In the genomic region with DNA sequence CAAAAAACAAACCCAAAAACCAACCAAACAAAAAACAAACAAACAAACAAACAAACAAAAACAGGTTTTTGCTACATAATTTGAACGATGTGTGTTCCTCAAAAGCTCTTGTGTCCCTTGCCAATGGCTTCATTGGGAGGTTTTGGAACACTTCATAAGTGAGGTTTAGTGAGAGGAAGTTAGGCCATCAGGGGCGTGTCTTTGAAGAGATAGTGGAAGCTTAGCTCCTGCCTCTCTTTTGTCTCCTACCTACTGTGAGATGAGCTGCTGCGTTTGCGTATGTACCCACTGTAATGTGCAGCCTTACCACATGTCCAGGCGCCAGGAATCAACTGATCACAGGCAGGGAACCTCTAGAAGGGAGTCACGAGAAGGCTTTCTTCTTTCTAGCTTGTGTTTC, we compare ENCODE assay signal across 22 mouse cellular contexts.
A peak's percentile ranks its signal among the peaks of the same experiment; 100 is the strongest.
DNase-seq lines count a peak whose midpoint lies in the region; ATAC-seq and TF ChIP-seq lines count a peak whose summit lies in the region.
"Had no signal": no experiment of that assay in that cellular context is flagged by ENCODE, and none has a peak within 500 bp of the region (broad histone marks: within the 10 kb centered on the region; RNA-seq: fewer than 3 reads in every experiment).

No protein-coding gene starts in this region.

- TF ChIP-seq CTCF in forebrain, postnatal 0 days (IDR thresholded peaks at IDR 0.05; ENCODE audit: low read depth) = no peak

- no peaks in the 10 kb centered on the region for H3K9me3 ChIP-seq in forebrain, postnatal 0 days (ENCODE audit: low read length)
- H3K9me3 ChIP-seq: embryonic facial prominence, embryonic 12.5 days; embryonic facial prominence, embryonic 15.5 days; heart, embryonic 10.5 days; heart, embryonic 13.5 days; hindbrain, embryonic 15.5 days had no signal

- no peaks in the 10 kb centered on the region for H3K27me3 ChIP-seq in forebrain, postnatal 0 days (ENCODE audit: insufficient read depth, low read length)
- H3K27me3 ChIP-seq: embryonic facial prominence, embryonic 12.5 days; embryonic facial prominence, embryonic 15.5 days; heart, embryonic 13.5 days; hindbrain, embryonic 15.5 days; Patski had no signal

- 79% methylated on average over 6 of the region's 6 CpGs for WGBS in forebrain, postnatal 0 days

- no peak overlapping the region for H3K9ac ChIP-seq in forebrain, postnatal 0 days
- H3K9ac ChIP-seq: embryonic facial prominence, embryonic 12.5 days; embryonic facial prominence, embryonic 15.5 days; heart, embryonic 13.5 days; hindbrain, embryonic 15.5 days had no signal

- H3K4me2 ChIP-seq in forebrain, postnatal 0 days (ENCODE audit: low read depth) = no peak overlapping the region
- H3K4me2 ChIP-seq: embryonic facial prominence, embryonic 12.5 days; embryonic facial prominence, embryonic 15.5 days; heart, embryonic 13.5 days; hindbrain, embryonic 15.5 days had no signal

- DNase-seq in ZHBTc4 (ENCODE audit: low read depth, low spot score) (peak; percentile 12), MN1 (ENCODE audit: low spot score) (no peak)
- DNase-seq in forebrain, postnatal 0 days = no peak
- no peak for DNase-seq in cerebellum, postnatal 36 days
- DNase-seq: adrenal gland, adult 2 months; adrenal gland, postnatal 14 days; cerebellum, adult 11-12 months; cerebellum, adult 8-10 months; cerebellum, postnatal 10 days; gastrocnemius, postnatal 25 days; heart, adult 2 months; heart, postnatal 14 days; heart, postnatal 4 days had no signal

- ATAC-seq in granulocyte monocyte progenitor cell, adult 5-6 weeks (replicated peaks; ENCODE audit: poor library complexity, severe bottlenecking) = peak; percentile 87
- peak; percentile 65; the same call in 1 of the 2 replicates for ATAC-seq in monocyte, adult 5-6 weeks (replicated peaks; ENCODE audit: insufficient number of reproducible peaks, low FRiP score, low TSS enrichment, poor library complexity, severe bottlenecking)
- ATAC-seq in forebrain, postnatal 0 days = no peak
- ATAC-seq: forebrain, embryonic 14.5 days; Patski had no signal

- H3K36me3 ChIP-seq in forebrain, postnatal 0 days (ENCODE audit: insufficient read depth) = no peaks in the 10 kb centered on the region
- H3K36me3 ChIP-seq: embryonic facial prominence, embryonic 12.5 days; embryonic facial prominence, embryonic 15.5 days; heart, embryonic 10.5 days; heart, embryonic 13.5 days; hindbrain, embryonic 15.5 days had no signal

- no peak overlapping the region for H3K27ac ChIP-seq in forebrain, postnatal 0 days (ENCODE audit: low read depth, low read length)
- H3K27ac ChIP-seq: embryonic facial prominence, embryonic 12.5 days; embryonic facial prominence, embryonic 15.5 days; heart, adult 2 months; heart, embryonic 10.5 days; heart, embryonic 13.5 days; hindbrain, embryonic 15.5 days had no signal

- no peaks in the 10 kb centered on the region for H3K4me1 ChIP-seq in forebrain, postnatal 0 days (ENCODE audit: insufficient read depth)
- H3K4me1 ChIP-seq: embryonic facial prominence, embryonic 15.5 days; heart, embryonic 10.5 days; heart, embryonic 13.5 days; hindbrain, embryonic 15.5 days had no signal

- no peak overlapping the region for H3K4me3 ChIP-seq in forebrain, postnatal 0 days (ENCODE audit: low read depth, low read length)
- H3K4me3 ChIP-seq: embryonic facial prominence, embryonic 12.5 days; embryonic facial prominence, embryonic 15.5 days; heart, adult 2 months; heart, embryonic 10.5 days; heart, embryonic 13.5 days; hindbrain, embryonic 15.5 days had no signal
